ENCODE assay signal across 8 mouse cellular contexts in genomic region chr15:79774117-79775027, GRCm38 (mm10). TPM values are rescaled to one million over a fixed set of nuclear protein-coding genes. Genes with fewer than 3 reads are reported as not detected.
DNase-seq lines count a peak whose midpoint lies in the region; ATAC-seq lines count a peak whose summit lies in the region.

No protein-coding gene starts in this region.

- H3K9me3 ChIP-seq in lung, embryonic 16.5 days (ENCODE audit: control insufficient read depth, low read length) = no peaks in the 10 kb centered on the region

- peak overlapping the region; percentile 82 for H3K4me2 ChIP-seq in lung, embryonic 16.5 days (ENCODE audit: low read depth, low read length)

- peak overlapping the region; percentile 83 for H3K9ac ChIP-seq in lung, embryonic 16.5 days (ENCODE audit: low read length)

- H3K27ac ChIP-seq in lung, embryonic 16.5 days (ENCODE audit: low read length) = peak overlapping the region; percentile 71

- peaks cover 14% of the 10 kb centered on the region for H3K4me1 ChIP-seq in lung, embryonic 16.5 days (replicated peaks; ENCODE audit: control insufficient read depth, insufficient read depth, low read length)

- peak; percentile 97 to 98 for ATAC-seq in hematopoietic stem cell, adult 5-6 weeks (replicated peaks in 1 of 2; ENCODE audit: insufficient read depth in 1 of 2, low FRiP score in 2 of 2, low TSS enrichment in 1 of 2, low read depth in 1 of 2, poor library complexity in 2 of 2, severe bottlenecking in 2 of 2)
- ATAC-seq in lung, embryonic 16.5 days (ENCODE audit: low read depth) = peak; percentile 99

- no peaks in the 10 kb centered on the region for H3K36me3 ChIP-seq in lung, embryonic 16.5 days (ENCODE audit: control insufficient read depth, insufficient read depth, low read length)

- no peaks in the 10 kb centered on the region for H3K27me3 ChIP-seq in lung, embryonic 16.5 days (ENCODE audit: control insufficient read depth, insufficient read depth, low read depth, low read length)

- H3K4me3 ChIP-seq in lung, embryonic 16.5 days (ENCODE audit: low read length) = peak overlapping the region; percentile 88

- peak; percentile 97 for DNase-seq in MEL-GATA-1-ER (ENCODE audit: extremely low read depth, low read depth)
- peak; percentile 95 for DNase-seq in cerebellum, adult 8-10 months
- peak; percentile 98 for DNase-seq in forelimb bud, embryonic 11.5 days (ENCODE audit: low read depth, low spot score)
- DNase-seq in layer of hippocampus, adult 9-10 months (ENCODE audit: low spot score) = peak; percentile 96
- DNase-seq in ovary, postnatal 10 days (ENCODE audit: low spot score) = peak; percentile 76
- peak; percentile 96 to 98 for DNase-seq in thymus, postnatal 10 days (ENCODE audit: low spot score in 2 of 2)

- WGBS in lung, embryonic 16.5 days = under 1% methylated on average over 43 of the region's 50 CpGs

RNA-seq across cellular contexts. Expression of gene Dnal4, which starts 3.3 kb away (rescaled TPM):
- 8.3 and 18.0 TPM in 2 replicates for total RNA-seq in hematopoietic stem cell, adult 5-6 weeks (2017)
- polyA plus RNA-seq in lung, embryonic 16.5 days (2015; fragmentation: Nextera tagmentation; extraction: Ambion mirVana) = 66.9 and 72.1 TPM in 2 replicates

RNA-seq across cellular contexts. Expression of gene Nptxr, which starts 30.2 kb away (rescaled TPM):
- total RNA-seq in hematopoietic stem cell, adult 5-6 weeks (2017) = 0.30 and 1.7 TPM in 2 replicates
- polyA plus RNA-seq in lung, embryonic 16.5 days (2015; fragmentation: Nextera tagmentation; extraction: Ambion mirVana) = 2.2 and 2.4 TPM in 2 replicates

RNA-seq across cellular contexts. Expression of gene Sun2, which starts 32.0 kb away (rescaled TPM):
- 110 and 149 TPM in 2 replicates for total RNA-seq in hematopoietic stem cell, adult 5-6 weeks (2017)
- 7.8 and 8.0 TPM in 2 replicates for polyA plus RNA-seq in lung, embryonic 16.5 days (2015; fragmentation: Nextera tagmentation; extraction: Ambion mirVana)

RNA-seq across cellular contexts. Expression of gene Npcd, which starts 59.7 kb away (rescaled TPM):
- total RNA-seq in hematopoietic stem cell, adult 5-6 weeks (2017) = not detected in 2 replicates
- 0.39 and 0.60 TPM in 2 replicates for polyA plus RNA-seq in lung, embryonic 16.5 days (2015; fragmentation: Nextera tagmentation; extraction: Ambion mirVana)

Comparison
In these comparisons a context has a peak if more than half of its experiments do, and no peak if none do; other contexts are left out.
1. Peak in every context shown above with its lines: DNase-seq, ATAC-seq, H3K4me3 ChIP-seq and H3K27ac ChIP-seq.